Mouse (Mus musculus): Measurements from ENCODE around the gene Oxld1.

DNA sequence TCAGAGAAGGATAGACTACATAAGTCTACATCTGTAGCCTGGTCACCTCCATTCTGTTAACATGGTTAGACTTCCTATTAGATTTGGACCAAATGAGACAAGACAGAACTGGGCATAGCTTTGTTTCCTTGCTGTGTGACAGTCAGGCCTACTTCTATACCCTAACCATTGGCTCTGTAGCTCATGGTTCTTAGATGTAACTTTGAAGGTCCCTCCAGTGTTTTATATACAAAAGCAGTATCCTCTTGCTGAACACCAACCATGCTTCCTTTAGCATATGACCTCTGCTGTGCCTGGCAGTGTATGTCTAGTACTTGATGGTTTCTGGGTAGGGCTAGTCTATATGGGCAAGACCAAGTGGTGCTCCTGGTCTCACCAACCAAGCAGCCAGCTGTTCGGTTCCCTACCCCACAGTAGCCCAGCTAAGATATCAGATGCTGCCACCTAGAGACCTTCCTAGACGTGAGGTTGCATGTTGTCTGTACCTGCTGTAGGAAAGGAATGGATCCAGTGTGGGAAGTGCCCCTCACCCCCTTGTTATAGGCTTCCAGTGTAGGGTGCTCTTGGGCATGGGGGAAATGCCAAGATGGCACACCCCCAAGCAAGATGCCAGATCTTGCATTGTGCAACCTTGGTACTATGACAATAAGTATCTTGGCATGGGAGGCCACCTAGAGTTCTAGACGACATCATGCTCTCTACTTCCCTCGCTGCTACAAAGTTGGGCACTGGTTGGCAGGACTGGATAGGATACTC lies 32.6 kb upstream of the Oxld1 start:
- TF ChIP-seq CTCF (IDR thresholded peaks at IDR 0.05; ENCODE audit: low read depth) (peak; percentile 16; the same call in 1 of the 2 replicates), EP300 (IDR thresholded peaks at IDR 0.05; ENCODE audit: low read depth) (no peak)
